Mouse (Mus musculus): ENCODE results near the gene Prkca. TPM values are rescaled to one million over a fixed set of nuclear protein-coding genes. Genes with fewer than 3 reads are reported as not detected.

The Prkca gene
- total and polyA plus RNA-seq, 2 experiments from 2014 or later: 7.9 to 32.0 TPM

DNA sequence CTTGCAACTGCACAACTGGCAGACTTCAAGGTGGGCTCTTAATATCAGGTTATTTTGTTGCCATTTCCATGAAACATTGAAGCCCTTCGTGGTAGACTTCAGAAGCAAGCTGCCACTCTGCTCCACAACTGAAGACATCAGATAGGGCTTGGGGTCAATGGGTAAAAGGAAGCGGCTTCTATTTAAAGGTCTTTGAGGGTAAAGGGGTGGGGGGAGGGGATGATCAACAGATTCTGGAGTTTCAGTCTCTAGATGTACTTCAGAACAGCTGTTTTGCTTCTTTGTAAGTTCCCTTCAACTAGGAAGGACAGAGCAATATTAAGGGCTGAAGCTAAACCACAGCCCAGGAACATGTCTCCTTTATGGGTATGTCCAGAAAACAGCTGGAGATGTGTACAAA, 31.8 kb downstream of the Prkca start:
- Histone ChIP-seq H3K4me3 (ENCODE audit: low read depth, low read length) (no peak overlapping the region), H3K9me3 (ENCODE audit: low read length) (no peaks in the 10 kb centered on the region), H3K4me2 (ENCODE audit: low read depth, low read length, poor library complexity, severe bottlenecking) (no peak overlapping the region), H3K27ac (ENCODE audit: low read depth, low read length) (no peak overlapping the region), H3K9ac (replicated peaks; ENCODE audit: low read length, poor library complexity, severe bottlenecking) (no peak overlapping the region), H3K4me1 (ENCODE audit: insufficient read depth, low read length) (no peaks in the 10 kb centered on the region), H3K36me3 (ENCODE audit: insufficient read depth, low read length) (no peaks in the 10 kb centered on the region), H3K27me3 (ENCODE audit: insufficient read depth, low read length) (no peaks in the 10 kb centered on the region)
- ATAC-seq (ENCODE audit: low FRiP score) (no peak), DNase-seq (ENCODE audit: low spot score) (no peak)
- no peak for TF ChIP-seq CTCF (IDR thresholded peaks at IDR 0.05)
- WGBS: 89% methylated on average over 2 of the region's 2 CpGs

DNA sequence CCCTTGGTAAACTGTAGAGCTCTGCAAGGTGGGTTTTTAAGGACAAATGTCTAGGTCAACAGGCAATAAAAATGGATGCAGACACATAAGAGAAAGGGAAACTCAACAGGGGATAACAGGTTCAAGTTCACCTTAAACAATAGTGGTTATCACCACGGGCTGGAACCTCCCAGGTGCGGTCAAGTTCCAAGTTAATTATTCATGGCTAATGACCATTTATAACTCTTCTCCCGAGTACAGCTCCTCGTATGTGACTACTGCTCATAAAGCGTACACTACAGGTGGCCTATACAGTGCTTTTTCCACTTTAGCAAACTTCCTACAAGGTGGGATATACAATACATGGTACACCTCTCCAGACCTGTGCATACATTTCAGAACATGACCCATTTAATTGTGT, 33.9 kb downstream of the Prkca start:
- no peak for TF ChIP-seq CTCF (IDR thresholded peaks at IDR 0.05)
- no peak overlapping the region for H3K4me2 ChIP-seq (ENCODE audit: low read depth, low read length, poor library complexity, severe bottlenecking)
- H3K4me1 ChIP-seq (ENCODE audit: insufficient read depth, low read length): no peaks in the 10 kb centered on the region
- ATAC-seq (ENCODE audit: low FRiP score): no peak
- H3K27me3 ChIP-seq (ENCODE audit: insufficient read depth, low read length): no peaks in the 10 kb centered on the region
- WGBS: 96% methylated on average over 5 of the region's 5 CpGs
- H3K27ac ChIP-seq (ENCODE audit: low read depth, low read length): no peak overlapping the region
- DNase-seq (ENCODE audit: low spot score): no peak
- no peak overlapping the region for H3K9ac ChIP-seq (replicated peaks; ENCODE audit: low read length, poor library complexity, severe bottlenecking)
- H3K4me3 ChIP-seq (ENCODE audit: low read depth, low read length): no peak overlapping the region
- no peaks in the 10 kb centered on the region for H3K9me3 ChIP-seq (ENCODE audit: low read length)
- no peaks in the 10 kb centered on the region for H3K36me3 ChIP-seq (ENCODE audit: insufficient read depth, low read length)

DNA sequence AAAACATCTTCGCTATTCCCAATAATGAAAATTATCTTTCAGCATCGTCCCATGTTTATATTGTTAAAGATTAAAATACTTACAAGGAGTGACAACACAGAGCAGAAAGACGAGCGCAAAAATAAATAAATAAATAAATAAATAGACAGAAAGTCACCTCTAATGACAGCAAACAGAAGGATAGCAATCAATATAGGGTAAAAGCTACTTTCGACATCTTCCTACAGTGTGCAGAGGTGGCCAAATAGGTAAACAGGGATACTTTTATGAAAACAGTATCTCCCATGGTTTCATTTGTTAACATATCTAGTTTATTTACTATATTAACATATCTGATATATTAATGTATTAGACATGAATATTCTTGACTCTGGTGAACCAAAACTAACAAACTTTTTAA, 35.5 kb downstream of the Prkca start:
- Histone ChIP-seq H3K4me1 (ENCODE audit: insufficient read depth, low read length) (no peaks in the 10 kb centered on the region), H3K27ac (ENCODE audit: low read depth, low read length) (no peak overlapping the region), H3K9ac (replicated peaks; ENCODE audit: low read length, poor library complexity, severe bottlenecking) (no peak overlapping the region), H3K4me3 (ENCODE audit: low read depth, low read length) (no peak overlapping the region), H3K4me2 (ENCODE audit: low read depth, low read length, poor library complexity, severe bottlenecking) (no peak overlapping the region), H3K36me3 (ENCODE audit: insufficient read depth, low read length) (no peaks in the 10 kb centered on the region), H3K9me3 (ENCODE audit: low read length) (no peaks in the 10 kb centered on the region), H3K27me3 (ENCODE audit: insufficient read depth, low read length) (no peaks in the 10 kb centered on the region)
- ATAC-seq (ENCODE audit: low FRiP score) (no peak), DNase-seq (ENCODE audit: low spot score) (no peak)
- no peak for TF ChIP-seq CTCF (IDR thresholded peaks at IDR 0.05)
- 97% methylated on average over 5 of the region's 5 CpGs for WGBS

DNA sequence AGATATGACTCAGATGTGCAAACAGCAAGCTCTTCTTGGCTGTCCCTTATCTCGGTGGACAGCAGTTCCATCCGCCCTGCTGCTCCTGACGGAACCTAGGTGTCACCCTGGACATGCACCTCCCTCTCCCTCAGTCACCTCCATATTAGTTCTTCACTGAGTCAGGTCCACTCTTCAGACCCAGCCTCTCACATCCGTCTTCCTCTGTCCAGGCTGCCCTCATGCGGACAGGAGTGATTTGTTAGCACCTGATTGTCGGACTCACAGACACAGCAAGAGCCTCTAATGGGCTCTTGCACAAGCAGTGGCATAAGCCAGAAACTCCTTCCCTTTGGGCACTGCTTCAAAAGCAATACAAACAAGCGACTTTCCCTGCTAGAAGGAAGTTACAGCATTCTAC, 36.5 kb downstream of the Prkca start:
- no peak overlapping the region for H3K9ac ChIP-seq (replicated peaks; ENCODE audit: low read length, poor library complexity, severe bottlenecking)
- H3K27me3 ChIP-seq (ENCODE audit: insufficient read depth, low read length): no peaks in the 10 kb centered on the region
- H3K36me3 ChIP-seq (ENCODE audit: insufficient read depth, low read length): no peaks in the 10 kb centered on the region
- H3K4me1 ChIP-seq (ENCODE audit: insufficient read depth, low read length): no peaks in the 10 kb centered on the region
- 91% methylated on average over 7 of the region's 7 CpGs for WGBS
- DNase-seq (ENCODE audit: low spot score) (no peak), ATAC-seq (ENCODE audit: low FRiP score) (no peak)
- H3K4me3 ChIP-seq (ENCODE audit: low read depth, low read length): no peak overlapping the region
- no peak overlapping the region for H3K27ac ChIP-seq (ENCODE audit: low read depth, low read length)
- H3K4me2 ChIP-seq (ENCODE audit: low read depth, low read length, poor library complexity, severe bottlenecking): no peak overlapping the region
- no peak for TF ChIP-seq CTCF (IDR thresholded peaks at IDR 0.05)
- H3K9me3 ChIP-seq (ENCODE audit: low read length): no peaks in the 10 kb centered on the region

DNA sequence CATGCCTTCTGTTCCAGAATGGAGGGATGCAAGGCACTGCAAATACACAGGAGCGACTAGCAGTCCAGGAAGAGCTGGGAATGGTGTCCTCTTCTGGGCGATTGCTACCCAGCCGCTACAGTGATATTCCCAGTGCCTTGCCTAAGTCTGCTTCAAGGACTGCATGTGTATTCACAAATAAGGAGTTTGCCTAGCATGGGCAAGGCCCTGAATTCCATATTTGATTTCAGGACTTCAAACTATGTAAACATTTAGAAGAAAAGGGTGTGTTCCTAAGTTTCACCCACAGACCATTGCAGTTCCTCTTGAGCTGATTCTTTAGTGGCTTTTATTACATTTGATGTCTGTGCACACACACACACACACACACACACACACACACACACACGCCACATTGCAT, 39.9 kb downstream of the Prkca start:
- 95% methylated on average over 4 of the region's 4 CpGs for WGBS
- Histone ChIP-seq H3K4me3 (ENCODE audit: low read depth, low read length) (no peak overlapping the region), H3K4me1 (ENCODE audit: insufficient read depth, low read length) (no peaks in the 10 kb centered on the region), H3K27me3 (ENCODE audit: insufficient read depth, low read length) (no peaks in the 10 kb centered on the region), H3K27ac (ENCODE audit: low read depth, low read length) (no peak overlapping the region), H3K4me2 (ENCODE audit: low read depth, low read length, poor library complexity, severe bottlenecking) (no peak overlapping the region), H3K36me3 (ENCODE audit: insufficient read depth, low read length) (no peaks in the 10 kb centered on the region), H3K9me3 (ENCODE audit: low read length) (no peaks in the 10 kb centered on the region), H3K9ac (replicated peaks; ENCODE audit: low read length, poor library complexity, severe bottlenecking) (no peak overlapping the region)
- TF ChIP-seq CTCF (IDR thresholded peaks at IDR 0.05): no peak
- DNase-seq (ENCODE audit: low spot score) (no peak), ATAC-seq (ENCODE audit: low FRiP score) (no peak)

DNA sequence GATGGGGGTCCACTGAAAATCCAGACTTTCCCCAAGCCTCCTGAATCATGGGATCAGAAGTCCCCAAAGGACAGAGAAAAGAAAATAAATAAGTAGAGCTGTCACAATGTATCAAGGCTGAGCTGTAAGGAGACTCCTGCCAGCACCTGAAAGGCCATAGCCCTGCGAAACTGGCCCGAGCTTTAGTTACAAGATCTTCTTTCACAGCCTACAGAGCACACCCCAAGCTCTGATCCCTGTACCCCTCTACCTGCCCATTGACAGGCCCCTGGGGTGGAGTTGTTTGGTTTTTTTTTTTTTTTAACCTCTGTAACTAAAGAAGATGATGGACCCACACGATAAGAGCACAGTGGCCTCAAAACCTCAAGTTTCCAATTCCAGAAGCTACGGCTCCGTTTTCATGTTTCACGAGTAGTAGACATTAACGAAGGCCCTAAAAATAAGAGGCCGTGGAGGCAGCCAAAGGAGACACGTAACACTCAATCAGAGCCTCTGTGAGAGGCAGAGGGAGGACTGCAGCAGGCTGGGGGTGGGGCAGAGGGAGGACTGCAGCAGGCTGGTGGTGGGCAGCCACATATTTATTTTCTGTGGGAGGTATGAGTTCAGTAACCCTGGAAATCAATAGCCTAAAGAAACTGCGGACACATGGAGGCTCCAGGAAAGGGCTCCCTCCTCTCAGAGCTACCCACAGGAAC, 41.8 kb downstream of the Prkca start:
- H3K9ac ChIP-seq (replicated peaks; ENCODE audit: low read length, poor library complexity, severe bottlenecking): no peak overlapping the region
- TF ChIP-seq CTCF (IDR thresholded peaks at IDR 0.05): no peak
- H3K4me2 ChIP-seq (ENCODE audit: low read depth, low read length, poor library complexity, severe bottlenecking): no peak overlapping the region
- ATAC-seq (ENCODE audit: low FRiP score) (no peak), DNase-seq (ENCODE audit: low spot score) (no peak)
- no peak overlapping the region for H3K27ac ChIP-seq (ENCODE audit: low read depth, low read length)
- 85% methylated on average over 10 of the region's 10 CpGs for WGBS
- no peak overlapping the region for H3K4me3 ChIP-seq (ENCODE audit: low read depth, low read length)
- H3K9me3 ChIP-seq (ENCODE audit: low read length): no peaks in the 10 kb centered on the region
- H3K36me3 ChIP-seq (ENCODE audit: insufficient read depth, low read length): no peaks in the 10 kb centered on the region
- H3K27me3 ChIP-seq (ENCODE audit: insufficient read depth, low read length): no peaks in the 10 kb centered on the region
- peaks cover 3% of the 10 kb centered on the region; the same call in 1 of the 2 replicates for H3K4me1 ChIP-seq (ENCODE audit: insufficient read depth, low read length)
